Mouse (Mus musculus) forebrain, embryonic 11.5 days (tissue): ENCODE measurements at regions not wholly inside any gene's neighbourhood (a gene's known extent, or its start where the extent isn't known, plus 50 kb on each side); places are given as distances from the start of the nearest gene placed in this dataset.

Experiments used
- ATAC-seq: fragments of 200-750 bp; cut with Nextera tagmentation; replicated peaks from 2 replicates; pipeline ENCODE4 v1.8.0; 2017; ENCODE audit warnings: moderate TSS enrichment; ENCODE audit not compliant: low FRiP score
- DNase-seq: peaks from one replicate; pipeline ENCODE4 v3.0.0-alpha.2; 2017; ENCODE audit warnings: low spot score
- H3K27ac ChIP-seq: fragments of 300-500 bp; sonication (generic); 2 replicates; pipeline ENCODE4 v1.5.1; 2014; ENCODE audit warnings: low read depth, low read length
- H3K27me3 ChIP-seq: fragments of 300-500 bp; sonication (generic); 2 replicates; pipeline ENCODE4 v1.6.1; 2014; ENCODE audit warnings: mild to moderate bottlenecking, low read length, mixed read lengths; ENCODE audit not compliant: control insufficient read depth, insufficient read depth
- H3K36me3 ChIP-seq: fragments of 300-500 bp; sonication (generic); 2 replicates; pipeline ENCODE4 v1.6.1; 2014; ENCODE audit warnings: mild to moderate bottlenecking, low read length, moderate library complexity, mixed read lengths; ENCODE audit not compliant: control insufficient read depth, insufficient read depth
- H3K4me1 ChIP-seq: fragments of 300-500 bp; sonication (generic); replicated peaks from 2 replicates; pipeline ENCODE4 v1.6.1; 2014; ENCODE audit warnings: low read length, mixed read lengths; ENCODE audit not compliant: control insufficient read depth, insufficient read depth
- H3K4me2 ChIP-seq: fragments of 300-500 bp; sonication (generic); 2 replicates; pipeline ENCODE4 v1.6.1; 2014; ENCODE audit warnings: low read depth, mild to moderate bottlenecking, low read length, moderate library complexity, mixed read lengths; ENCODE audit not compliant: severe bottlenecking
- H3K4me3 ChIP-seq: fragments of 300-500 bp; sonication (generic); 2 replicates; pipeline ENCODE4 v1.5.1; 2014; ENCODE audit warnings: low read depth, low read length
- H3K9ac ChIP-seq: fragments of 300-500 bp; sonication (generic); 2 replicates; pipeline ENCODE4 v1.6.1; 2014; ENCODE audit warnings: low read length
- H3K9me3 ChIP-seq: fragments of 300-500 bp; sonication (generic); 2 replicates; pipeline ENCODE4 v1.6.1; 2016; ENCODE audit warnings: low read length, mixed read lengths; ENCODE audit not compliant: control insufficient read depth
- WGBS: fragments of 180-500 bp; shearing (Covaris S2); extraction: QIAGEN DNeasy Blood & Tissue Kit; methylation state at CpG from one replicate; pipeline ENCODE4 v1.1.7; 2014; 5-methylcytosine and 5-hydroxymethylcytosine counted together

- H3K4me2 ChIP-seq, result no peak overlapping the region
- no peaks in the 10 kb centered on the region for H3K4me1 ChIP-seq
- no peak overlapping the region for H3K27ac ChIP-seq
- H3K9ac ChIP-seq, result no peak overlapping the region
- no peaks in the 10 kb centered on the region for H3K27me3 ChIP-seq
- no peak overlapping the region for H3K4me3 ChIP-seq
- ATAC-seq (no peak), DNase-seq (no peak)
- H3K9me3 ChIP-seq, result no peaks in the 10 kb centered on the region
- WGBS, result 91% methylated on average over 4 of the region's 4 CpGs
- H3K36me3 ChIP-seq, result no peaks in the 10 kb centered on the region
Observed at GRCm38 (mm10) chr4:93494319-93494718, 159.0 kb upstream of the Tusc1 start.

GRCm38 (mm10) chr4:93493905-93494304 is 158.6 kb upstream of the Tusc1 start:
- Histone ChIP-seq H3K27me3 (no peaks in the 10 kb centered on the region), H3K9me3 (no peaks in the 10 kb centered on the region), H3K9ac (no peak overlapping the region), H3K27ac (no peak overlapping the region), H3K4me2 (no peak overlapping the region), H3K36me3 (no peaks in the 10 kb centered on the region), H3K4me1 (no peaks in the 10 kb centered on the region), H3K4me3 (no peak overlapping the region)
- WGBS, result 96% methylated on average over 2 of the region's 2 CpGs
- ATAC-seq (no peak), DNase-seq (no peak)

- H3K4me1 ChIP-seq, result no peaks in the 10 kb centered on the region
- H3K27me3 ChIP-seq, result no peaks in the 10 kb centered on the region
- no peaks in the 10 kb centered on the region for H3K36me3 ChIP-seq
- ATAC-seq, result no peak
- no peak overlapping the region for H3K4me2 ChIP-seq
- no peaks in the 10 kb centered on the region for H3K9me3 ChIP-seq
- H3K9ac ChIP-seq, result no peak overlapping the region
- no peak for DNase-seq
- no peak overlapping the region for H3K27ac ChIP-seq
- no peak overlapping the region for H3K4me3 ChIP-seq
Observed at GRCm38 (mm10) chr4:93493326-93493725, 158.0 kb upstream of the Tusc1 start.

GRCm38 (mm10) chr4:93488570-93488969 is 153.3 kb upstream of the Tusc1 start:
- H3K27ac ChIP-seq, result no peak overlapping the region
- DNase-seq, result no peak
- WGBS, result 79% methylated on average over 1 of the region's 1 CpGs
- no peak overlapping the region for H3K4me3 ChIP-seq
- no peak overlapping the region for H3K9ac ChIP-seq
- H3K4me2 ChIP-seq, result no peak overlapping the region
- no peaks in the 10 kb centered on the region for H3K4me1 ChIP-seq
- H3K36me3 ChIP-seq, result no peaks in the 10 kb centered on the region
- no peaks in the 10 kb centered on the region for H3K9me3 ChIP-seq
- ATAC-seq, result no peak
- H3K27me3 ChIP-seq, result no peaks in the 10 kb centered on the region

GRCm38 (mm10) chr4:93486455-93486854 is 151.1 kb upstream of the Tusc1 start:
- Histone ChIP-seq H3K27ac (no peak overlapping the region), H3K4me3 (no peak overlapping the region), H3K27me3 (no peaks in the 10 kb centered on the region), H3K9ac (no peak overlapping the region), H3K36me3 (no peaks in the 10 kb centered on the region), H3K9me3 (no peaks in the 10 kb centered on the region), H3K4me1 (no peaks in the 10 kb centered on the region), H3K4me2 (no peak overlapping the region)
- no peak for DNase-seq
- no peak for ATAC-seq
- 71% methylated on average over 1 of the region's 1 CpGs for WGBS

GRCm38 (mm10) chr4:93481247-93481646 is 145.9 kb upstream of the Tusc1 start:
- no peak for ATAC-seq
- Histone ChIP-seq H3K9me3 (no peaks in the 10 kb centered on the region), H3K4me3 (no peak overlapping the region), H3K4me2 (no peak overlapping the region), H3K4me1 (no peaks in the 10 kb centered on the region), H3K27me3 (no peaks in the 10 kb centered on the region), H3K36me3 (no peaks in the 10 kb centered on the region), H3K9ac (no peak overlapping the region), H3K27ac (no peak overlapping the region)
- WGBS, result 88% methylated on average over 1 of the region's 1 CpGs
- no peak for DNase-seq

GRCm38 (mm10) chr4:93477189-93477767 is 142.0 kb upstream of the Tusc1 start:
- ATAC-seq (no peak), DNase-seq (no peak)
- Histone ChIP-seq H3K4me2 (no peak overlapping the region), H3K36me3 (no peaks in the 10 kb centered on the region), H3K9ac (no peak overlapping the region), H3K4me3 (no peak overlapping the region), H3K27me3 (no peaks in the 10 kb centered on the region), H3K27ac (no peak overlapping the region), H3K4me1 (no peaks in the 10 kb centered on the region), H3K9me3 (no peaks in the 10 kb centered on the region)

- no peak for ATAC-seq
- Histone ChIP-seq H3K9ac (no peak overlapping the region), H3K9me3 (no peaks in the 10 kb centered on the region), H3K36me3 (no peaks in the 10 kb centered on the region), H3K4me2 (no peak overlapping the region), H3K4me1 (no peaks in the 10 kb centered on the region), H3K27ac (no peak overlapping the region), H3K4me3 (no peak overlapping the region), H3K27me3 (no peaks in the 10 kb centered on the region)
- no peak for DNase-seq
- 91% methylated on average over 1 of the region's 1 CpGs for WGBS
Observed at GRCm38 (mm10) chr4:93467998-93468397, 132.7 kb upstream of the Tusc1 start.

- Histone ChIP-seq H3K27me3 (no peaks in the 10 kb centered on the region), H3K27ac (no peak overlapping the region), H3K4me1 (no peaks in the 10 kb centered on the region), H3K4me2 (no peak overlapping the region), H3K9me3 (no peaks in the 10 kb centered on the region), H3K4me3 (no peak overlapping the region), H3K9ac (no peak overlapping the region), H3K36me3 (no peaks in the 10 kb centered on the region)
- 88% methylated on average over 1 of the region's 1 CpGs for WGBS
- ATAC-seq, result no peak
- DNase-seq, result no peak
Observed at GRCm38 (mm10) chr4:93467424-93467823, 132.1 kb upstream of the Tusc1 start.
